Mouse (Mus musculus): ENCODE data around the gene Snx9.

- TF ChIP-seq EP300 (IDR thresholded peaks at IDR 0.05; ENCODE audit: low read depth) (no peak), CTCF (IDR thresholded peaks at IDR 0.05; ENCODE audit: low read depth) (no peak)
These were observed 124.1 kb downstream of the Snx9 start for GRCm38 (mm10) chr17:5965084-5965781.

All from liver, embryonic 14.5 days (tissue).